ENCODE assay signal across 31 mouse cellular contexts in the genomic region with DNA sequence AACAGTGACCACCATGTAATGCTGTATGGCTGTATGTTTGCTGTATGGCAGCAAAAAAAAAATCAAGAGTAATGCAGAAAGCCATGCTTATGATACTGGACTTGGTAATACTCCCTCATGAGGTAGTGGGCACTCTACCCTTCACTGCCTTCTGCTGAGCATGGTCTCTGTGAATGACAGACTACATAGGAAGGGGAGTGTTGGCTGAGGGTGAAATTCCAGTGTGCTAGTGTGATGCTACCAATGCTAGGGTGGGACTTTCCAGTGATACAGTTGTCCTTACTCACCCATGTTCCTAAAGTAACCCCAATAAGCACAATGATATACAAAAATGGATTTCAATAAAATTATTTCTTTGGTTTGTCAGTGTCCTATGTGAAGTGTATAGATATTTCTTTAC. TPM values are rescaled to one million over a fixed set of nuclear protein-coding genes. Genes with fewer than 3 reads are reported as not detected.
"Had no signal": no experiment of that assay in that cellular context is flagged by ENCODE, and none has a peak within 500 bp of the region (broad histone marks: within the 10 kb centered on the region; RNA-seq: fewer than 3 reads in every experiment).

No protein-coding gene starts in this region.

- ATAC-seq: hindbrain, embryonic 16.5 days; hindbrain, postnatal 0 days; inflammation-experienced regulatory T-cells, adult 6 months; intestine, embryonic 15.5 days; intestine, embryonic 16.5 days; intestine, postnatal 0 days had no signal

- DNase-seq: heart, postnatal 10 days; heart, postnatal 14 days; heart, postnatal 36 days; heart, postnatal 4 days; kidney, adult 11 months; kidney, adult 18-20 months; kidney, adult 2 months; kidney, adult 8-10 months; kidney, adult 9 months; kidney, postnatal 10 days; kidney, postnatal 14 days; kidney, postnatal 25 days; kidney, postnatal 36 days; kidney, postnatal 4 days; layer of hippocampus, adult 9-11 months; layer of hippocampus, postnatal 36 days had no signal

RNA-seq across cellular contexts. Expression of a gene that starts 3.9 kb away (rescaled TPM):
- total RNA-seq: heart, postnatal 10 days; heart, postnatal 14 days; heart, postnatal 25 days; heart, postnatal 36 days; heart, postnatal 4 days; hindbrain, postnatal 0 days; layer of hippocampus, adult 18-20 months; layer of hippocampus, adult 2 months; layer of hippocampus, adult 8-10 months; layer of hippocampus, postnatal 10 days; layer of hippocampus, postnatal 14 days; layer of hippocampus, postnatal 25 days; layer of hippocampus, postnatal 36 days; left cerebral cortex, adult 18-20 months had no signal

RNA-seq across cellular contexts. Expression of a gene that starts 19.5 kb away (rescaled TPM):
- total RNA-seq: heart, postnatal 10 days; heart, postnatal 14 days; heart, postnatal 25 days; heart, postnatal 36 days; heart, postnatal 4 days; hematopoietic stem cell, adult 5-6 weeks; hindbrain, postnatal 0 days; layer of hippocampus, adult 18-20 months; layer of hippocampus, adult 2 months; layer of hippocampus, adult 8-10 months; layer of hippocampus, postnatal 10 days; layer of hippocampus, postnatal 14 days; layer of hippocampus, postnatal 25 days; layer of hippocampus, postnatal 36 days; left cerebral cortex, adult 18-20 months had no signal

RNA-seq across cellular contexts. Expression of a gene that starts 47.7 kb away (rescaled TPM):
- total RNA-seq: heart, postnatal 10 days; heart, postnatal 14 days; heart, postnatal 25 days; heart, postnatal 36 days; heart, postnatal 4 days; hematopoietic stem cell, adult 5-6 weeks; hindbrain, postnatal 0 days; layer of hippocampus, adult 18-20 months; layer of hippocampus, adult 2 months; layer of hippocampus, adult 8-10 months; layer of hippocampus, postnatal 10 days; layer of hippocampus, postnatal 14 days; layer of hippocampus, postnatal 25 days; layer of hippocampus, postnatal 36 days; left cerebral cortex, adult 18-20 months had no signal

RNA-seq across cellular contexts. Expression of a gene that starts 57.6 kb away (rescaled TPM):
- total RNA-seq: heart, postnatal 10 days; heart, postnatal 14 days; heart, postnatal 25 days; heart, postnatal 4 days; hindbrain, postnatal 0 days; layer of hippocampus, adult 18-20 months; layer of hippocampus, adult 2 months; layer of hippocampus, adult 8-10 months; layer of hippocampus, postnatal 10 days; layer of hippocampus, postnatal 14 days; layer of hippocampus, postnatal 25 days; layer of hippocampus, postnatal 36 days; left cerebral cortex, adult 18-20 months had no signal
